Mouse (Mus musculus) ovary, adult 18-20 months (tissue): ENCODE measurements at regions not wholly inside any gene's neighbourhood (a gene's known extent, or its start where the extent isn't known, plus 50 kb on each side); places are given as distances from the start of the nearest gene placed in this dataset.

Experiments used
- DNase-seq: peaks from one replicate; pipeline ENCODE4 v3.0.0; 2022; ENCODE audit warnings: low spot score, mixed read lengths

GRCm38 (mm10) chr16:93066821-93067220, 240.9 kb upstream of the Runx1 start:
- no peak for DNase-seq

GRCm38 (mm10) chr16:93061475-93062179, 235.7 kb upstream of the Runx1 start:
- no peak for DNase-seq

- no peak for DNase-seq
Observed at GRCm38 (mm10) chr16:93056295-93056694, 230.3 kb upstream of the Runx1 start.

- DNase-seq: no peak
Observed at GRCm38 (mm10) chr16:93055545-93055944, 229.6 kb upstream of the Runx1 start.

- DNase-seq: no peak
Observed at GRCm38 (mm10) chr16:93051233-93051632, 225.3 kb upstream of the Runx1 start.

GRCm38 (mm10) chr16:93048418-93048932, 222.5 kb upstream of the Runx1 start:
- no peak for DNase-seq

- DNase-seq: no peak
Observed at GRCm38 (mm10) chr16:93047594-93047993, 221.6 kb upstream of the Runx1 start.

GRCm38 (mm10) chr16:93046221-93046620, 220.3 kb upstream of the Runx1 start:
- no peak for DNase-seq

- no peak for DNase-seq
Observed at GRCm38 (mm10) chr16:93043355-93043754, 217.4 kb upstream of the Runx1 start.

- DNase-seq: no peak
Observed at GRCm38 (mm10) chr16:93042941-93043340, 217.0 kb upstream of the Runx1 start.

- DNase-seq: no peak
Observed at GRCm38 (mm10) chr16:93042491-93042890, 216.5 kb upstream of the Runx1 start.

- no peak for DNase-seq
Observed at GRCm38 (mm10) chr16:93041887-93042286, 215.9 kb upstream of the Runx1 start.

- no peak for DNase-seq
Observed at GRCm38 (mm10) chr16:93041399-93041798, 215.4 kb upstream of the Runx1 start.

- no peak for DNase-seq
Observed at GRCm38 (mm10) chr16:93035626-93036025, 209.7 kb upstream of the Runx1 start.

GRCm38 (mm10) chr16:93033943-93034342, 208.0 kb upstream of the Runx1 start:
- no peak for DNase-seq

- DNase-seq: no peak
Observed at GRCm38 (mm10) chr16:93031624-93032023, 205.7 kb upstream of the Runx1 start.

GRCm38 (mm10) chr16:93028640-93029039, 202.7 kb upstream of the Runx1 start:
- DNase-seq: no peak

GRCm38 (mm10) chr16:93028016-93028415, 202.1 kb upstream of the Runx1 start:
- DNase-seq: no peak

- DNase-seq: no peak
Observed at GRCm38 (mm10) chr16:93026094-93026648, 200.2 kb upstream of the Runx1 start.

- no peak for DNase-seq
Observed at GRCm38 (mm10) chr16:93019800-93020555, 194.0 kb upstream of the Runx1 start.

GRCm38 (mm10) chr16:93018766-93019165, 192.8 kb upstream of the Runx1 start:
- no peak for DNase-seq

- DNase-seq: no peak
Observed at GRCm38 (mm10) chr16:93017025-93017424, 191.1 kb upstream of the Runx1 start.

GRCm38 (mm10) chr16:93015636-93016035, 189.7 kb upstream of the Runx1 start:
- no peak for DNase-seq
